Mouse (Mus musculus) left cerebral cortex, adult 2 months (tissue): ENCODE data around the gene Hist1h2ae. TPM values are rescaled to one million over a fixed set of nuclear protein-coding genes. Genes with fewer than 3 reads are reported as not detected.
"Not testable (repeated sequence)": the region's sequence is repeated elsewhere in the genome, so short reads cannot be mapped to it uniquely, and the experiment has no call there.

Experiments
- DNase-seq, 2 experiments: peaks; one replicate each; pipeline ENCODE4 v3.0.0; 2021 to 2022; ENCODE audit warnings: low spot score in 2 of 2, mixed read lengths in 1 of 2; ENCODE audit errors: extremely low spot score in 1 of 2
- H3K27ac ChIP-seq: fragments of 200-600 bp; 2 replicates; pipeline ENCODE4 v1.8.1; 2022
- H3K4me3 ChIP-seq: fragments of 200-600 bp; 2 replicates; pipeline ENCODE4 v1.8.1; 2022
- CTCF ChIP-seq: fragments of 200-600 bp; IDR thresholded peaks from 2 replicates; pipeline ENCODE4 v1.8.1; 2022; ENCODE audit warnings: antibody characterized with exemption, mild to moderate bottlenecking, moderate library complexity
- intact Hi-C: fragments of 180-260 bp; cut with DNase I; formaldehyde crosslinking; loops from one replicate; pipeline ENCODE4 v1.15.1; 2025
- total RNA-seq, 2 experiments: library from RNA; stranded (reverse); gene quantifications; 2 replicates each; pipeline ENCODE4 v1.2.3; 2021

The Hist1h2ae gene
- total RNA-seq, 2 experiments from 2014 or later, result 2.4 to 5.0 TPM

DNA sequence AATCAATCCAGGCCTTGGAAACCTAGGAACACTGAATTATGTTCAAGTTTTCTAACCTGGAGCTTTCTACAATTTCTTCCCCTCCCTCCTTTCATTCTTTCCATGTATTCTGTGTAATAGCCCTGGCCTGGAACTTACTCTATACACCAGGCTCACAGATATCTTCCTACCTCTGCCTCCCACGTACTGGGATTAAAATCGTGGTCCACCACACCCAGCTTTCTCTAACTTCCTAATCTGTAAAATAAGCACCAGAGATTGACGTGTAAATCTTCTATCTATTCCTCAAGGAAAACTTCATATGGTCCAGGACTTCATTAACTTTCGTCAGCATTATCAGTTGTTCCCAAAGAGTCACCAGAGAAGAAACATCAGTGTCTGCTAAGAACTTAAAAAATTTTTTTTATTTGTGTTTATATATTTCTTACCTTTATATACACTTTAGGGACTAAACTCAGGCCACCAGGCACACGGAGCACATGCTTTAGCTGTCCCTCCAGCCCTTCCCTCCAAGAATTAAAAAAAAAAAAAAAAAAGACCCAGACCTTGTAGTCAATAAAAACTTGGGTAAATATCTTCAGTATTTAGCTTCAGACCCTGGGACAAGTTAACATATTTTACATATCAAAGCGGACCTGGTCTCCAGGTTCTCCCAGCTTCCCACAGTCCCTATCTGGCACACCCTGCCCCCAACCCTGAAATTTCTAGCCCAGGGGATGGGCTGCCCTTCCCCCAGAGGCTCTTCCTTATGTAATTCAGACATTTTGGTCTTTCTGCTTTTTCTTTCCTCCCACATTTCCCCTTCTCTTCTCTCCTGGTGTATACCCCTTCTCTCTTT, 11.4 kb upstream of the Hist1h2ae start:
- no peak for DNase-seq
- intact Hi-C loops, result loop anchor here (2.0 to 10.0 kb wide), 5 partner anchors 115 to 1865 kb away; partner anchors contain the start of genes Hist1h1a, Hist1h1b, Hist1h1t and Hist1h2ai
- peak overlapping the region; percentile 76 for H3K4me3 ChIP-seq
- H3K27ac ChIP-seq, result peak overlapping the region; percentile 80
- no peak for TF ChIP-seq CTCF

- intact Hi-C loops, result loop anchor here (2.0 to 10.0 kb wide), 5 partner anchors 116 to 1864 kb away; partner anchors contain the start of genes Hist1h1a, Hist1h1b, Hist1h1t and Hist1h2ai
- DNase-seq, result peak; percentile 96 to 97
- no peak for TF ChIP-seq CTCF
- Histone ChIP-seq H3K4me3 (peak within 1 kb of the TSS; percentile 76), H3K27ac (peak within 1 kb of the TSS; percentile 80)
Measured at GRCm38 (mm10) chr13:23581408-23582218, 10.6 kb upstream of the Hist1h2ae start, which contains the start of gene Hist1h4d. TSS of gene Hist1h4d (plus strand) at chr13:23581598.

DNA sequence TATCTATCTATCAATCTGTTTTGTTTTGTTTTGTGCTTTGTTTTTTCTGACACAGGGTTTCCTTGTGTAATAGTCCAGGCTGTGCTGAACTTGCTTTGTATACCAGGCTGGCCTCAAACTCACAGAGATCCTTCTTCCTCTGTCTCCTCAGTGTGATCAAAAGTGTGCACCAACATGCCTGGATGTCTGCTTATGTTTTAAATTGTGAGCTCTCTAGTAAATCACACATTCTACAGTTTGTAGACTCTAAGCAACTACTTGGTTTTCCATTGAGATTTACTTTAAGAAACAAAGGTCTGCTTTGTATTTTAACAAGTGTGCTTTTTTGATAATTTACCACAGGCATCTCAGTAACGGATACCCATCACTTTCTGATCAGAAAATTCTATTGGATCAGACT, 6.8 kb upstream of the Hist1h2ae start:
- no peak for DNase-seq
- TF ChIP-seq CTCF, result no peak
- Histone ChIP-seq H3K4me3 (no peak overlapping the region), H3K27ac (no peak overlapping the region)
- intact Hi-C loops, result no loop called here

DNA sequence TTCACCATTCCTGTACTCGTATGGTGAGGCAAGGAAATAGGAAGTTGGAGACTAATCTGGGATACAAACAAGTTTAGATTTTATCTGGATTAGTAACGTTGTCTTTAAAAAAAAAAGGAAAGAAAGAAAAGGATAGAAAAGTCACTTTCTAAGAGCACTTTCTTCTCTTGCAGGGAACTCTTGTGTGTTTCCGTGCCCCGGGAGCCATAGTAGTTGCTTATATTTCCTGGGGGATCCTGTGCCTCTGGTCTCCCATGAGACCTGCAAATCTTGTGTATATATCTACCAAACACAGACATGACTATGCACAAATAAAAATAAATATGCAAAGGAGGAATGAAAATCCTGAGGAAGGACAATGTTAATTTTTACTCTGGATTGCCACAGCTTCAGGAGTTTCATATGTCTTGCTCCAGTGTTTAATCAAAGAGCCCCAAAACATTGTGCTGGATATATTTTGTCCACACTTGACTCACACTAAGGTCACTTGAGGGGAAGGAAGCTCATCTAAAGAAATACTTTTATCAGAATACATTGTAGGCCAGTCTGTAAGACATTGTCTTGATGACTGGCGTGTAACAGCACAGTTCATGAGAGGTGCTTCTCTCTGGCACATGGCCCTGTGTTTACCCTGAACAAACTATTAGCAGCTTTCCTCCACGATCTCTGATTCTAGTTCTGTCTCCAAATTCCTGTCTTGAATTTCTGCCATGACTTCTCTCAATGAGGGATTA, 6.1 kb upstream of the Hist1h2ae start:
- intact Hi-C loops, result no loop called here
- DNase-seq, result no peak
- TF ChIP-seq CTCF, result no peak
- no peak overlapping the region for H3K4me3 ChIP-seq
- H3K27ac ChIP-seq, result no peak overlapping the region

GRCm38 (mm10) chr13:23576351-23576881, 5.4 kb upstream of the Hist1h2ae start:
- intact Hi-C loops, result no loop called here
- peak overlapping the region; percentile 80 for H3K27ac ChIP-seq
- peak overlapping the region; percentile 42 for H3K4me3 ChIP-seq
- TF ChIP-seq CTCF, result no peak
- no peak for DNase-seq

DNA sequence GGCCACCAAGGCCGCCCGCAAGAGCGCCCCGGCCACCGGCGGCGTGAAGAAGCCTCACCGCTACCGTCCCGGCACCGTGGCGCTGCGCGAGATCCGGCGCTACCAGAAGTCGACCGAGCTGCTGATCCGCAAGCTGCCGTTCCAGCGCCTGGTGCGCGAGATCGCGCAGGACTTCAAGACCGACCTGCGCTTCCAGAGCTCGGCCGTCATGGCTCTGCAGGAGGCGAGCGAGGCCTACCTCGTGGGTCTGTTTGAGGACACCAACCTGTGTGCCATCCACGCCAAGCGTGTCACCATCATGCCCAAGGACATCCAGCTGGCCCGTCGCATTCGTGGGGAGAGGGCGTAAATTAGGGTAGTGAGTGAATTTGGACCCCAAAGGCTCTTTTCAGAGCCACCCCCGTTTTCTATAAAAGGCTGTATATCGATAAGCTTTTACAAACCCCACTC, 4.9 kb upstream of the Hist1h2ae start:
- Histone ChIP-seq H3K4me3 (peak overlapping the region; percentile 42), H3K27ac (peak overlapping the region; percentile 80)
- intact Hi-C loops, result not testable (repeated sequence)
- peak in 1 of 2 experiments; percentile 26 for DNase-seq

DNA sequence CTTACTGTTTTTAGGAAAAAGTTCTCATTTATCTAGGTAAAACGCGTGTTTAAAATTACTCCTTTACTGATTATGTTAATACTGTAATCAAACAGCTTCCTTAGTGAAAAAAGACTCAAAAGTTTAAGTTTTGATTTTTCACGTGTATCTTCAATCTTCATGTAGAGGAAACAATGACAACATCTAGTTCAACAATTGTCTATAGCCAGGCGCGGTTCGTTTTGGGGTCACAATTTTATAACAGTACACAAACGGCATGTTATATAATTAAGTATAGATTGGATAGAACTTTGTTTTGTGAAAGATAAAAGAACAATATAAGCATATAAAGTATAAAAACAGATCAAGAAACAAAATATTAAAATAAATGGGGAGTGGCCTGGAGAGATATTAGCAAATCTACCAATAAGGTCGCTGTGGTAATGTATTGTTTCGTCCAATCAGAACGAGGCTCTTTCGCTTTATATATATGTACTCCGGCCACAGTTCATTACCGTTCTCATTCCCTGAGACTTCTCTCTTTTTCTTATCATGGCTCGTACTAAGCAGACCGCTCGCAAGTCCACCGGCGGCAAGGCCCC, 4.3 kb upstream of the Hist1h2ae start, which contains the start of gene Hist1h3d:
TSS of gene Hist1h3d (plus strand) at position 493 of the 581 bp plus-strand sequence.
- no peak for TF ChIP-seq CTCF
- Histone ChIP-seq H3K27ac (peak within 1 kb of the TSS; percentile 80), H3K4me3 (peak within 1 kb of the TSS; percentile 42)
- intact Hi-C loops, result no loop called here
- peak; percentile 45 to 54 for DNase-seq

DNA sequence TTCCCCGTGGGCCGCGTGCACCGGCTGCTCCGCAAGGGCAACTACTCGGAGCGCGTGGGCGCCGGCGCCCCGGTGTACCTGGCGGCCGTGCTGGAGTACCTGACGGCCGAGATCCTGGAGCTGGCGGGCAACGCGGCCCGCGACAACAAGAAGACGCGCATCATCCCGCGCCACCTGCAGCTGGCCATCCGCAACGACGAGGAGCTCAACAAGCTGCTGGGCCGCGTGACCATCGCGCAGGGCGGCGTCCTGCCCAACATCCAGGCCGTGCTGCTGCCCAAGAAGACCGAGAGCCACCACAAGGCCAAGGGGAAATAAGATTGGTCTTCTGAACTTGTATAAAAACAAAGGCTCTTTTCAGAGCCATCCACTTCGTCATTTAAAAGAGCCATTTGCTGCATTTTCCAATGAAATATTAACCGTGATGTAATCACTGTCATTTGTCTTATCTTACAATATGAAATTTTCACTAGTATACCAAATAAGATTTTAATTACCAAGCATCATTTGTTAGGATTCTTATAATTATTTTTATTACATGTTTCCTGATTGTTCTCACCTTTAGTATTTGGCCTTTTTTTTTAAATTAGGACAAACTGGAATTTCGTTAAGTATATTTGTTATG, 3.6 kb upstream of the Hist1h2ae start:
- intact Hi-C loops, result loop anchor here (5.0 kb wide), 1 partner anchor 42 kb away; the partner anchor contains the start of genes Hist1h2af and Hist1h4h
- H3K27ac ChIP-seq, result peak overlapping the region; percentile 65
- peak overlapping the region; percentile 42 for H3K4me3 ChIP-seq
- DNase-seq, result not testable (repeated sequence)

DNA sequence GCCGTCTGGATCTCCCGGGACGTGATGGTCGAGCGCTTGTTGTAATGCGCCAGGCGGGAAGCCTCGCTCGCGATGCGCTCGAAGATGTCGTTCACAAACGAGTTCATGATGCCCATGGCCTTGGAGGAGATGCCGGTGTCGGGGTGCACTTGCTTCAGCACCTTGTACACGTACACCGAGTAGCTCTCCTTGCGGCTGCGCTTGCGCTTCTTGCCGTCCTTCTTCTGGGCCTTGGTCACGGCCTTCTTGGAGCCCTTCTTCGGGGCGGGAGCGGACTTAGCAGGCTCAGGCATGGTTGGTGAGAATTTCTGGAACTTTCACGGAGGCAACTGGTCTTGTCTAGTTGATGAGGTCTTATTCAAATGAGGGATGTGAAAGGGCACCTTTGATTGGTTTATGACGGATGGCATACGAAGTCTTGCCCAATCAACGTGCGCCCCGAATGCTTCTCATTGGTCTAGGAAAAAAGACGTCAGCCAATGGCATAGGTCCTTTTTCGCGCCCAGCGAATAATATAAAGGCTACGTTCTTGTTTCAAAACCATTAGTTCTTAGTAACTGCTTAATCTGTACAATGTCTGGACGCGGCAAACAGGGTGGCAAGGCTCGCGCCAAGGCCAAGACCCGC, 3.0 kb upstream of the Hist1h2ae start, which contains the start of the genes Hist1h2bf and Hist1h2ad:
TSS of gene Hist1h2bf (minus strand) at position 299 of the 627 bp plus-strand sequence.
TSS of gene Hist1h2ad (plus strand) at position 484 of the 627 bp plus-strand sequence.
- intact Hi-C loops, result loop anchor here (5.0 kb wide), 1 partner anchor 42 kb away; the partner anchor contains the start of genes Hist1h2af and Hist1h4h
- H3K4me3 ChIP-seq, result peak within 1 kb of the TSS; percentile 42

GRCm38 (mm10) chr13:23573034-23573897, 2.2 kb upstream of the Hist1h2ae start:
- Histone ChIP-seq H3K27ac (peak overlapping the region; percentile 86; the same call in 1 of the 2 replicates), H3K4me3 (peak overlapping the region; percentile 55)
- intact Hi-C loops, result loop anchor here (5.0 kb wide), 1 partner anchor 41 kb away; the partner anchor contains the start of genes Hist1h2af and Hist1h4h
- not testable (repeated sequence) for DNase-seq

More for the DNA sequence above, 3.0 kb upstream of the Hist1h2ae start, which contains the start of the genes Hist1h2bf and Hist1h2ad:
- H3K27ac ChIP-seq, result peak within 1 kb of the TSS; percentile 65
- peak; percentile 84 to 88 for DNase-seq
